Mouse (Mus musculus) brain, embryonic 14.5 days (tissue): ENCODE results near the gene Nle1.
"Not testable (repeated sequence)": the region's sequence is repeated elsewhere in the genome, so short reads cannot be mapped to it uniquely, and the experiment has no call there.

Source experiments
- CTCF ChIP-seq: fragments of 200-500 bp; IDR thresholded peaks from 2 replicates; pipeline ENCODE4 v1.5.1; 2012; ENCODE audit warnings: inconsistent platforms, mild to moderate bottlenecking, moderate library complexity, borderline replicate concordance; ENCODE audit not compliant: insufficient read depth, insufficient read length; ENCODE audit errors: extremely low read depth
- POLR2A ChIP-seq: fragments of 200-500 bp; IDR thresholded peaks from 2 replicates; pipeline ENCODE4 v1.6.1; 2012; ENCODE audit warnings: mild to moderate bottlenecking, inconsistent platforms, borderline replicate concordance; ENCODE audit not compliant: poor library complexity, insufficient read depth, insufficient read length, severe bottlenecking; ENCODE audit errors: extremely low read depth

- not testable (repeated sequence) for TF ChIP-seq CTCF, POLR2A
Observed at GRCm38 (mm10) chr11:82931161-82931560, 22.9 kb upstream of the Nle1 start.
